Mouse (Mus musculus) monocyte, adult 2 months (primary cell): Measurements from ENCODE around the gene Sppl3.

ENCODE experiments used
- DNase-seq, 2 experiments: peaks; one replicate each; pipeline ENCODE4 v3.0.0; 2022; ENCODE audit warnings: low spot score in 2 of 2, low read depth in 1 of 2

Gene Sppl3

GRCm38 (mm10) chr5:114997327-114997726 lies 13.6 kb upstream of the Sppl3 start:
- no peak for DNase-seq

- no peak for DNase-seq
Observed at GRCm38 (mm10) chr5:115000503-115000902, 10.4 kb upstream of the Sppl3 start.

- no peak for DNase-seq
Observed at GRCm38 (mm10) chr5:115001464-115001863, 9.5 kb upstream of the Sppl3 start.

- no peak for DNase-seq
Observed at GRCm38 (mm10) chr5:115002781-115003180, 8.2 kb upstream of the Sppl3 start.

- DNase-seq = no peak
Observed at GRCm38 (mm10) chr5:115003224-115003873, 7.6 kb upstream of the Sppl3 start.

- DNase-seq = no peak
Observed at GRCm38 (mm10) chr5:115007768-115008167, 3.2 kb upstream of the Sppl3 start.

GRCm38 (mm10) chr5:115008307-115008706 lies 2.6 kb upstream of the Sppl3 start:
- DNase-seq = no peak

GRCm38 (mm10) chr5:115009143-115009542 lies 1.8 kb upstream of the Sppl3 start:
- DNase-seq = no peak

GRCm38 (mm10) chr5:115009961-115010360 lies 976 bp upstream of the Sppl3 start:
- no peak for DNase-seq

GRCm38 (mm10) chr5:115011217-115011518 lies 231 bp downstream of the Sppl3 start:
- no peak for DNase-seq

- peak in 1 of 2 experiments; percentile 16 for DNase-seq
Observed at GRCm38 (mm10) chr5:115011519-115012261, 753 bp downstream of the Sppl3 start.

GRCm38 (mm10) chr5:115013436-115013835 lies 2.5 kb downstream of the Sppl3 start:
- no peak for DNase-seq

- DNase-seq = no peak
Observed at GRCm38 (mm10) chr5:115014570-115014969, 3.6 kb downstream of the Sppl3 start.

GRCm38 (mm10) chr5:115015121-115015520 lies 4.2 kb downstream of the Sppl3 start:
- no peak for DNase-seq

- DNase-seq = no peak
Observed at GRCm38 (mm10) chr5:115018270-115018669, 7.3 kb downstream of the Sppl3 start.

- no peak for DNase-seq
Observed at GRCm38 (mm10) chr5:115018813-115019212, 7.9 kb downstream of the Sppl3 start.

GRCm38 (mm10) chr5:115022021-115022420 lies 11.1 kb downstream of the Sppl3 start:
- DNase-seq = no peak

GRCm38 (mm10) chr5:115026170-115026569 lies 15.2 kb downstream of the Sppl3 start:
- DNase-seq = no peak

- DNase-seq = no peak
Observed at GRCm38 (mm10) chr5:115027109-115027508, 16.2 kb downstream of the Sppl3 start.

- DNase-seq = no peak
Observed at GRCm38 (mm10) chr5:115028920-115029319, 18.0 kb downstream of the Sppl3 start.

GRCm38 (mm10) chr5:115029509-115029908 lies 18.6 kb downstream of the Sppl3 start:
- DNase-seq = no peak

GRCm38 (mm10) chr5:115031576-115031975 lies 20.6 kb downstream of the Sppl3 start:
- no peak for DNase-seq

- DNase-seq = no peak
Observed at GRCm38 (mm10) chr5:115032620-115033019, 21.7 kb downstream of the Sppl3 start.
